Mouse (Mus musculus) adrenal gland, postnatal 4 days (tissue): ENCODE data around the gene 2310030G06Rik. TPM values are rescaled to one million over a fixed set of nuclear protein-coding genes. Genes with fewer than 3 reads are reported as not detected.

Source experiments
- DNase-seq, 2 experiments: peaks; one replicate each; pipeline ENCODE4 v3.0.0; 2021 to 2022; ENCODE audit warnings: low spot score in 2 of 2, mixed read lengths in 2 of 2
- total RNA-seq, 2 experiments: library from RNA; stranded (reverse); gene quantifications; 2 replicates each; pipeline ENCODE4 v1.2.3; 2021

The 2310030G06Rik gene
- total RNA-seq, 2 experiments from 2014 or later: 11.2 to 11.4 TPM

DNA sequence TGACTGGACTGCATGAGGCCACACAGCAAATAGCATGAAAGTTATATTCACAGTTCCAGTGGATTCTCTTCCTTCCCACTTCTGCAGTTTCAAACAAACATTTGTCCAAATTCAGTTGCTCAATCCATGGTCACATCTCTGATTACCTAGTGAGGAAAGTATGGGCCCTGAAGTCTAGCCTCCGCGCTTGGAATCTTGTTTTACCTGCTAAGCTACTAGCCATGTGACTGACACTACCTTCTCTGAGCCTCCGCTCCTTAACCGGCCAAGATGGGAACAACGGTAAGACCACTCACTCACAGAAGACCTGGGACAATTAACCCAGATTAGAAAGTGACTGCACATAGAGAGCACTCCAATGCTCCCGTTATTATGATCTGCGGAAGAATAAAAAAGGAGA lies 530 bp downstream of the 2310030G06Rik start:
- DNase-seq: no peak

DNA sequence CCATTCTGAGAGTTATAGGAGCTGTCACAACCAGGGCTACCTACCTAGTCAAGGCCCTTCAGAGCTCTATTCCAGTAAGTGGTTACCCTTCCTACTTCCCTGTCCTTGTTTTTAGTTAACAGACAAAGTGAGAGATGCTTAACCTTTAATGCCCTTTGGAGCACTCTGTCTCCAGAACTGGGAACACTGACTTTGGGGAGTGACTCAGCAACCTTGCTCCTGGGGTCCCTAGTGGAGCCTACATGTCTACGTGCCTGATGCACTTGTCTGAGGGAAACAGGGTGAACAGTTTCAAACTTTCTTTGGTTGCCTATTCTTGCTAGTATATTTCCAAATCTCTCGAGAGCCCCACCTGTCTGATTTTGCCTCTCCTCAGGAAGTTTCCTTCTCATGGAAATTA lies 3.6 kb downstream of the 2310030G06Rik start:
- DNase-seq: no peak

GRCm38 (mm10) chr9:50742261-50742660 lies 4.1 kb downstream of the 2310030G06Rik start:
- DNase-seq: no peak

DNA sequence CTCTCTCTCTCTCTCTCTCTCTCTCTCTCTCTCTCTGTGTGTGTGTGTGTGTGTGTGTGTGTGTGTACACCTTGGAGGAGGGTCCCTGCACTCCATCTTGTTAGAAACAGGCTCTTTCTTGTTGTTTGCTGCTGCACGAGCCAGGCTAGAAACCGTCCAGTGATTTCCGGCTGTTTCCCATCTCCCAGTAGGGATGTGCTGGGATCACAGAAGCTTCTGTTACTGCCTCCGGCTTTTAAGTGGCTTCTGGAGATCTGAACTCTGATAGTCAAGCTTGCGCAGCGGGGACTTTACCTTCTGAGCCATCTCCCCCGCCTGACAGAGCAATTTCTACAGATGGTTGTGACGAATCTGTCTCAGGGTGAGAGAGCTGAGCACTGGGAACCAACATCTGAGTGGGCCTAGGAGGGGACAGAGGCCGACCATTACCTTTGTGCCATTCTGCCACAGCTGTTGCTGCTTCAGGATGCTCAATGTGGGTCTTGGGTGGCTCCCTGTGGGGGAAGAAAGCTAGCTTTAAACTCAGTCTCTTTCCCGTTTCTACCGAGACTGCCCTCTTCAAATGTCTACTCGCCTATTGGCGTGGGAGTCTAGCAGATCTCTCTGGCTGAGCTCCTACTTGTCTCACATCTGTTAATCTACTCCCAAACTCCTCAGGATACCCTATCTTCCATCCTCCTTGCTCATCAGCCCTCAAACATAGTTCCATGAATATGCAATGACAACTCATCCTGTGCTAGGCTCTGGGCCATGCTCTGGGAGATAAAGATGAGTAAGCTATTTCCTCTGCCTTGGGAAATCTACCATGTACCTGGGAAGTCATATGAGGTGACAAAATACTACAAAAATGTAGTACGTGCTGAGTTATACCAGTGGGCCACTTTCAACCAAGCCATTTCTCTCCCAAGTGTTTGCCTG lies 5.2 kb downstream of the 2310030G06Rik start:
- no peak for DNase-seq

- DNase-seq: peak; percentile 90 to 94
Measured at GRCm38 (mm10) chr9:50738914-50739870, 7.1 kb downstream of the 2310030G06Rik start, which contains the start of gene Dixdc1. Dixdc1 (minus strand) TSS chr9:50739517.

GRCm38 (mm10) chr9:50734989-50735388 lies 11.3 kb downstream of the 2310030G06Rik start:
- DNase-seq: no peak

DNA sequence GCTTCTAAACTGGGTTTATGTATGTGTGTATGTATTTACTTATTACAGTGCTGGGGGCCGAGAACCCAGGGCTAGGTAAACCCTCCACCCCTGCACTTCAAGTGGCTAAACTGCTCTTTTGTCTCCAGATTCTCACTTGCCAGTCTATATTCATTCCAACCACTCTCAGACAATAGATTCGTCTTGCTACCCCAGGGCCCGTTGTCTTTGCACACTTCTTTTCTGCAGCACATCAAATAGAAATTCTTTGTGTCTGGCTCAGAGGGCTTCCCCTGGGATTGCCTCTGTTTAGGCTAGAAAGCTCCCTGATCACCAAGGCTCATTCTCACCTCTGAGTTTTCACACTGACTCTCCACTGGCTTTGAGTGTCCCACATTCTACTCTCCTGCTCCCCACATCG lies 13.8 kb downstream of the 2310030G06Rik start:
- DNase-seq: no peak

- DNase-seq: no peak
Measured at GRCm38 (mm10) chr9:50729600-50729999, 16.7 kb downstream of the 2310030G06Rik start.

DNA sequence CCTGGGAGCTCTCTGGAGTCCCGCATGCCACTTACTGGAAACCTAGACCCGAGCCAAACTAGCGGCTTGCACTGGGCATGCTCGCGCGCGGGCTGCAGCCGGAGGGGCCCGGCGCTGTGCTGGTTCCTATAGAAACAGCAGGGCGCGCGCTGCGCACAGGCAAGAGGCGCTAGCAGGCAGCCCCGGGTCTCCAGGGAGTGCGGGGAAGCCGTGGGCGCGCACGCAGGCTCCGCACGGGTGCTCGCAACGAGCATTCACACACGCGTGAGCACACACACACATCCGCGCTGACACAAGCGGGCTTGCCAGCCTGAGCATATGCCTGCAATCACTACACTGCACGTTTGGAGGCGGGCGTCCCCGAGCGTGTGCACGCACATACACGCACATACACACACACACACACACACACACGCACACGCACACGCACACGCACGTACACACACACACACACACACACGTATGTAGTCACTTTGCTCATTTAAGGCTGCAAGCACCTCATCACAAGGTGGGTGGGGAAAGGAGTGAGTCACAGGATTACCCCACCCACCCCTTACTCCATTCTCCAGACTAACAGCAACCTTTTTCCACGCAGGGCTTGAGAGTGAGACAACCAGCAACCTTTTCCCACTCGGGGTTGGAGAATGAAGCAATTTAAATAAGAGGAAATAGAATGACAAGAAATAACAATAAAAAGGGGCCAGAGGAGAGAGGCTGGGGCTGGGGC lies 18.2 kb downstream of the 2310030G06Rik start:
- DNase-seq: peak in 1 of 2 experiments; percentile 37

- no peak for DNase-seq
Measured at GRCm38 (mm10) chr9:50727171-50727924, 19.0 kb downstream of the 2310030G06Rik start.

DNA sequence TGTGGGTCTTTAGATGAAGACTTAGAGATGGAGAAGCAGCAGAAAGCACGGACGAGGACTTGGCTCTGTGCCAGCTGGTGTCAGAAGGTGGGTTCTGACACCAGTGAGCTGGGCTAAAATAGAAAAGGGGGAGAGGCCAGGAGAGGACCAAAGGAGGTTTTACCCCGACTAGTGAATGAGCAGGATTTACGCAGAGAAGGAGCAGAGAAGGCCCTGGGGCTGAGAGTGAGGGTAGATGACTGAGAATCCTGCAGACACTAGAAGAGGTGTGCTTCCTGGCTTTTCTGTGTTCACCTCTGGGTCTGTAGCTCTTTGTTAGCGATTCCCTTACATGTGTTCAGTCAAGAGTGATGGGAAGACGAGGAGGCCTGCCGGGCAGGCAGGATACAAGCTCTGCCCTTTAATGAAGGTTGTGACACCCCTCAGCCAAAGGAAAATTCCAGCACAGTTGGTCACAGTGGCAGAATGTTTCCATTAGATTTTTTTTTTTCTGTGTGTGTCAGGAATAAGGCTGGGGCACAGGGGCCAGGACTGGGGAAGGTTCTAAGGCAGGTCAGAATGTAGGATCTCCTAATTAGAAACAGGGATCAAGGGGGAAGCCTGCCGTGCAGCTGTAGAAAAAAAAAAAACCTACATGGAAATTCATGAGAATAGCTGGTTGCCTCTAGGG lies 20.3 kb downstream of the 2310030G06Rik start:
- DNase-seq: no peak

DNA sequence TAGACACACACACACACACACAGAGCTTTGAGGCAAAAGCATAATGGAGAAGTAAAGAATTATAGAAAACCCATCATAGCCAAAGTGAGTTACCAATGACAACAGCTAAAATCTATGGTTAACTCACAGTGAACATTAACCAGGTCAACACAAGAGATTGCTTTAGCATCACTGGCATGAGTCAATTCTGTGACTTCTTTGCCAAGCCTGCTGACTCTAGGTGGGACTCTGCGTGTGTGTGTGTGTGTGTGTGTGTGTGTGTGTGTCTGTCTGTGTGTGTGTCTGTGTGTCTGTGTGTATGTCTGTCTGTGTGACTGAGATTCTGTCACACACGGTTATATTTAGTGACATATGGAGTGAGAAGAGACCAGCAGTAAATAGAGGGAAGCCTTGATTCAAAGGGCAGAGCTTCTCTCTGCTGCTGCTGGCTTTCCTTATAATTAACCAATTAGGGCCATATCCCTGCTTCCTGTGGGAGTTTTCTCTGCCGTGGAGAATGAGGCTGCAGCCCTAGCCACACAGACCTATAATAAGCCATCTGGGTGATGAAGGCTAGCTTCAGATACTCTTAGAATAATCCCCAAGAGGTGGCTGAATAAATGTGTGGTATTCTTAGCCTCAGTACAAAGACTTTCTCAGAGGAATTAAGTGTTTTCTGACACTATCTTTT lies 21.5 kb downstream of the 2310030G06Rik start:
- no peak for DNase-seq

DNA sequence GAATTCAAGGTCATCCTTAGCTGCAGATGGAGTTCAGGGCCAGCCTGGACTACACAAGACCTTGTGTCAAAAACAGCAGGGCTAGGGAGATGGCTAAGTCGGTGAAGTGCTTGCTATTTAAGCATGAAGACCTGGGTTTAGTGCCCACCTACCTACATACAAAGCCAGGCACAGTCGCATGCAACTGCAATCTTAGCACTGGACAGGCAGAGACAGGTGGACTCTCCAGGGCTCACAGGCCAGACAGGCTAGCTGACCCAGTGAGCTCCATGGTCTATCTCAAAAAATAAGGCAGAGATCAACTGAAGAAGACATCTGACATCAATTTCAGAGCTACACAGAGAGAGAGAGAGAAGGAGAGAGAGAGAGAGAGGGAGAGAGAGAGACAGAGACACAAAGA lies 22.2 kb downstream of the 2310030G06Rik start:
- no peak for DNase-seq

DNA sequence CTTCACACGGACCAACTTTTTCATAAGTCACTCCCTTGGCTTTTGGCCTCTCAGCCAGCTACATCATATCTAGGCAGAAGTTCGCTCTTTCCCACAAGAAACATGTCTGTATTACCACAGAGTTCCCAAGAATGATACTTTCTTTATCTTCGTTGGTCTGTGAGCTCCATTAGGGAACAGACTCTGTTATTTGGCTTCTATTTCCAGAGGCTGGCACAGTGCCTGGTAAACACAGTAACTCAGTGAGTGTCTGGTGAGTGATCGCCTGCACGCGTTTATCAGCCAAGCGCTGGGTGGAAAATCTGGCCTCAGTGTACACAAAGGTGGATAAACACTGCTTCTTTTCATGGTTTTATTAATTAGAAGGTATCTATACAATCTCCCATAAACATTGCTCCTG lies 22.9 kb downstream of the 2310030G06Rik start:
- DNase-seq: peak in 1 of 2 experiments; percentile 62

- no peak for DNase-seq
Measured at GRCm38 (mm10) chr9:50722451-50722911, 23.9 kb downstream of the 2310030G06Rik start.

DNA sequence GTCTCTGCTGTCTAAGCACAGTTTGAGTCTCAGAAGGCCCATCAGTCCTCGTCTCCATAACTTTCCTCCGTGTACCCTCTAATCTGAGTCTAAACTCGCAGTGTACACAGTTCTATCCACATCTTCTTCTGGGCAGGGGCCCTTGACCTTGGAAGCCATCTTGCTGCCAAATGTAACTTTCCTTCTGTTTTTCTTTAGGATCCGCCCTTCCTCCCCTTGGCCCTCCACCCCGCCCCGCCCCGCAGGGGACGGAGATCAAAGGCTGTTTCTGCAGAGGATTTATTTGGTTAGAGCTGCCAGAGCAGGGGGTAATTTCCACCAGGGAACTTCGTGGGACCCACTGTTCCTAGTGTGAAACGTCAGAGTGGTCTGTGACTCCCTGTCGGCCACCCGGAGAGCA lies 25.3 kb downstream of the 2310030G06Rik start:
- DNase-seq: no peak

- no peak for DNase-seq
Measured at GRCm38 (mm10) chr9:50718878-50719277, 27.5 kb downstream of the 2310030G06Rik start.

DNA sequence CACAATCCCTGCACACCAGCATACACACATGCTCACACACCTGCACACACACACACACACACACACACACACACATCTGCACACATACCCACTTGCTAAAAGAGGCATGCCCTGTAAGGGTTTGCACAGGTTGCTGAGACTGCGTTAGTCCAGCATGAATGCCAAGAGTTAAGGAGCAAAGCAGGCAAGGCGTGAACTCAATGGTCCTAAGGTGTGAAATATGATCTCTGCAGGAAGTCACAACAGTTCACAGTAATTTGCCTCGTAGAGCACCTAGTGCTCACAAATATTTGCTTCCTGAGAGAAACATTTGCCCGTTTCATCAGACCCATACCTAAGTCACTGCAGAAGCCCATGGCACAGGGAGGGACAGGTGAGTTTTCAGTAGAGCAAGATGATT lies 32.1 kb downstream of the 2310030G06Rik start:
- DNase-seq: no peak

GRCm38 (mm10) chr9:50711337-50711736 lies 35.0 kb downstream of the 2310030G06Rik start:
- no peak for DNase-seq
